Mouse (Mus musculus) CD4-positive helper T cell, adult 2 months (primary cell): ENCODE measurements around the gene Ascl5.

Experiments
- DNase-seq: peaks from one replicate; pipeline ENCODE4 v3.0.0-alpha.2; 2012; ENCODE audit warnings: low read depth, missing footprints, low spot score

Gene Ascl5

DNA sequence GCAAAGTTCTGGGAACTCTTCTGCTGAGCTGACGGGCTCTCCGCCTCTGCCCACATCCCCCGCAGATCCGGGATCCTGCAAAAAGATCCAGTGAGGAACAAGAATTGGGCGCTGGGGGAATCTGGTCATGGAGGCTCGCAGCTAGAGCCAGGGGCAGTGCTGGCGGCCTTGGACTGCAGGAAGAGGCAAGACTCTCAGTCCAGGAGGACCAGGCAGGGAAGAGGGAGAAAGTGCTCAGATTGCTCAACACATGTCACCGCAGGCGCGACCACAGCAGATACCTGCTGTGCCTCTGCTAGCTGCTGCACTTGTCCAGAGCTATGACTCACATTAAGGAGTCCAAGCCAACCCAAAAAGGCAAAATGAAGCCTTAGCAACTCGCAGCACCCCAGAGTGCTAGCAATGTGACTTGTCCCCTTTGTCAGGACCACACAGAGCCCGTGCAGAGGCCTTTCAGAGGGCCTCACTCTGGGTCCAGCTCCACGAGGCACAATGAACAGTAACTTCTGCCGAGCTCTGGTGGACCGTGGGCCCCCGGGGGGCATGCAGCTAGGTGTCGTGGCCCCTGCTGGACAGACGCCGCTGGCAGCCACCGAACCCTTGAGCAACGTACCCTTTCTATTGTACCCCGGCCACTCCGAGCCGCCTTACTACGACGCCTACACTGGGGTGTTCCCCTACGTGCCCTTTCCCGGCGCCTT is at the start of gene Ascl5:
Gene Ascl5 (plus strand): TSS at position 493 of the 701 bp plus-strand sequence.
- no peak for DNase-seq

DNA sequence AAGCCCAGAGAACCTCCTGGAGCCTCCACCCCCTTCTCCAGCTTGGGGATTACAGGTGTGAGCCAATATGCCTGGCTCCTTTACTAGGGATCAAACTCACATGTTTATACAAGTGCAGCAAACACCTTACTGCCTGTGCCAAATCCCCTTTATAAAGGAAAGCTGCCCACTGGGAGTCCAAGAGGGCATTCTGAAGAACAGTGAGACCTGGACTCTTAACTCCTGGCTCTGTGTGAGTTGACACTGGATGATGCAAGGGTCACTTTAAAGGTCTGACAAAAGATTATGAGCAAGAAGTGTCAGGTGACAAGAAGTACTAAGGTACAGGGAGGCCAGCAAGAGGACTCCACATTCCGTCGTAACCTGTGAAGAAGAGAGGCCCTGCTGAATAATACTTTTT is 49.2 kb upstream of the Ascl5 start:
- DNase-seq, result no peak

- no peak for DNase-seq
Observed at GRCm38 (mm10) chr1:136006292-136006748, 44.3 kb upstream of the Ascl5 start, which contains the start of gene Igfn1. Igfn1 (minus strand) TSS chr1:136006342.

GRCm38 (mm10) chr1:136007211-136008158 is 43.1 kb upstream of the Ascl5 start, which contains the start of gene Tmem9:
Tmem9 (plus strand) TSS chr1:136008150.
- DNase-seq, result no peak

- no peak for DNase-seq
Observed at GRCm38 (mm10) chr1:136008159-136008533, 42.5 kb upstream of the Ascl5 start.

DNA sequence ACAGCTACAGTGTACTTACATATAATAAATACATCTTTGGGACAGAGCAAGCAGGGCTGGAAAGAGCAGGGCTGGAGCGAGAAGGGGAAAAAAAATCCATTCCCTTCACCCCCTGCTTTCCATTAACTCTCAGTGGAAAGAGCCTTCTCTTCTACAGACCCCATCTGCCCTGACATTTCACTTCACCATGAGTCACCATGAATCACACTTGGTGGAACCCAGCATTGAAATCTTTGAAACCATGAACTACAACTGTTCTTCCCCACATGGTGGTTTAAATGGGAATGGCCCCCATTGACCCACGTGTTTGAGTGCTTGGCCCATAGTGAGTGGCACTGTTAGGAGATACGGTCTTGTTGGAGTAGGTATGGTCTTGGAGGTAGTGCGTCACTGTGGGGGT is 40.4 kb upstream of the Ascl5 start:
- no peak for DNase-seq

DNA sequence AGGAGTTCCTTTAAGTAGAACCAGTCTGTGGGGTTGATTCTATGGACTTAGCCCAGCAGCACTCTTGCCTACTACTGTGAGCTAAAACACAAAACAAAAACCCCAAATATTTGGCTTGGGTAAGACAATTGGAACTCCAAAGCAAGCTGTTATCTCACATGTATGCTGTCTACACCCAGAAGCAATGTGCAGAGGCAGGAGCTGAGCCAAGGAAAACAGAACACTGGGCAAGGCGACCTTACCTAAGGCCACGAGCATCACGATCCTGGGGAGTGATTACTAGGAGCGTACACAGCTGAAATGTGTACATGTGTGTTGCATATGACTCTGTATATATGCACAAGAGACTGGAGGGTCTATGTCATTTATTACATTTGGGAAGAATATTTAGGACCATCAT is 37.1 kb upstream of the Ascl5 start:
- DNase-seq, result no peak

- DNase-seq, result no peak
Observed at GRCm38 (mm10) chr1:136014796-136015502, 35.7 kb upstream of the Ascl5 start.

DNA sequence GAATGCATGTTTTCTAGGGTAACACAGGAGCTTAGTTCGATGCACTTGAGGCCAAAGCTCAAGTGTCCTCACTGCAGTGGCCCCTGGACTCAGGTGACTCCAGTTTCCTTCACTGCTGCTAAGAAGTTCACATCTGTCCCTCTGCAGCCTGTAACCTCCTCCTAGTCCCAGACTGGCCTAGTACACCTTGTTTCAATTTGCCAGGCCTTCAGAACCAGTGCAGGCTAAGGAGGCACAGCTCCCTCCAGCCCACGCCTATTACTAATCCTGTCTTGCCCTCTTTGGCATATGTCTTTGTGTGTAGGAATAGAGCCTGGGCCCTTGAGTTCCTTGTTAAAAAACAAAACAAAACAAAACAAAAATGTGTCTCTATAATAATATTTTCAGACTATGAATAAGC is 33.3 kb upstream of the Ascl5 start:
- no peak for DNase-seq

DNA sequence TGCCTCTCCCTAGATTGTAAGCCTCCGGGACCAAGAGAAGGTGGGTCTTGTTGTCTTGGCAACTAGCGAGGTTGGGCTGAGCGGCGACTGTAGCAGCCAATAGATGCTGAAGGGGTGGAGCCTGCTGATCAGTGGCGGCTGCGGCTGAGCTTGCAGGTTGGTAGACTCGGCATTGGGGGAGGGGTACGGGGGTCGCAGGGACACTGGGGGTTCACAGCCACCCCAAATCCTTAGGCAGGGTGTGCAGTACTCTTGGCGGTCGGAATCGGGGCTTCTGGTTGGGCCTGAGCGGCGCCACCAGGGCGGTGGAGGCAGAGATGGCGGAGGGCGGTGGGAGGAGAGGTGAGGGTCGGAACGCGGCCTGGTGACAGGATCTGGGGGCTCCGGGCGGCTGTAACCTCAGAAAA is 32.7 kb upstream of the Ascl5 start:
- peak; percentile 86 for DNase-seq

DNA sequence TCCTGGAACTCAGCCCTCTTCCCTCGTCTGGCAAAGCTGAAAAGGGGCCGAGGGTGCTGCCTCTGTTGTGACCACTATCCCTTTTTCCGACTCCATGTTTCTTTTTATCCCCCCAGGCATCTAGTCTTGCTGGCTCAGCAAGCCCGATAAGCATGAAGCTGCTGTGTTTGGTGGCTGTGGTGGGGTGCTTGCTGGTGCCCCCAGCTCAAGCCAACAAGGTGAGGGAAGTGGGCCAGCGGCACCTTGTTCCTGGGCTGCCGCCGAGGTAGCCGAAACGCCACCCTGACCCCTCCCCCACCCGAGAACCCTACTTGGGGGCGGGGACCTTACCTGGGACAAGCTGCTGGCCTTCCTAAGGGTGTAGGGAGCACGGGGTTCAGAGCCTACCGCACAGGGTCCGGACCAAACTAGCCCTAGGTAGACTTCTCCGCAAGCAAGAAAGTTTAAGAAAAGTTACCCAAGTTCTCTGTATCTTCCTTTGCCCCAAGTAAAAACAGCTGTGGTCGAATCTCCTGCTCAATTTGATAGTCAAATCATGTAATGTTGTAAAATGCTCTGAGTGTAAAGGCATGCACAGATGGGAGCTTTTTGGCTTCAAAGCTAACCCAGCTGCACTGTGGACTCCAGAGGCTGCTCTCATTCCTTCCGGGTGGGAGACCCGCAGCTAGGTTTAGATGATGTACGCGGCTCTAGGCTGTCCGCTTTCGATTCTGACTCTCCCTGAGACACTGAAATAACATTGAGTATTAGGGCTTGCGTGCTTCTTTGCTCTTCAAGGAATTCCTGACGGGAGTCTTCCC is 32.0 kb upstream of the Ascl5 start:
- peak; percentile 48 for DNase-seq

DNA sequence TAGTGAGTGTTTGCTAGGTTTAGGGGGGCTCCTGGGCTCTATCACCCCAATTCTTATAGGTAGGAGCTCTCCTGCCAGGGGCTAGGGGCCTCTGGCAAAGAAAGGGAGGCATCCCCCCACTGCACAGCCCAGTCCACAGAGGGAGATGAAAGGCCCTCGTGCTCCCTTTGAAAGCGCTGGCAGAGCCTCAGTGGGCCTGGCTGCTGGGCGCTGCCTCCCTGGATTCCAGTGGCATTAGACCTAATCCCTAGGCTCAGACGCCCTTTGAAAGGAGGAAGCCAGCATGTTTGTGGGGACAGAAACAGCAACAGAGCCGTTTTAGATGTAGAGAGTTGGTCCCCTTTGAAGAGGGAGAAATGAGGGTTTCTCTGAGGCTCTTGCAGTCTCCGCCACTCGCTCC is 20.4 kb upstream of the Ascl5 start:
- no peak for DNase-seq

DNA sequence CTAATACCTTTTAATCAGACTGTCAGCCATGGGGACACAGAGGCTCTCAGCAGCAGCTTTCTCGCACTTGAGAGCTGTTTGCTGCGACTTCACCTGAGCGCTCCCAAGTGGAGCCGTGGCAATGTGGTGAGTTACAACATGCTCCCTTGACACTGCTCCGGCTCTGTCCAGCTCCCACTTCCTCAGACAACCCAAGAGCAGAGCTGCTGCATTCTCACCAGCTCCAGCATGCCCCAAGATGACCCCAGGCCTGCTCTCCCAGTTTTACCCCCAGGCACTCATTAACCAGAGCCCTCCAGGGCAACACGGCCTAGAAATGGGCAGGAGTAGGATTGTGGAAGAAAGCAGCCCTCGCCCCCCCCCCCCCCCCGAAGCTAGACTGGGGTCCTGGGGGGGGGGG is 18.9 kb upstream of the Ascl5 start:
- DNase-seq, result no peak

DNA sequence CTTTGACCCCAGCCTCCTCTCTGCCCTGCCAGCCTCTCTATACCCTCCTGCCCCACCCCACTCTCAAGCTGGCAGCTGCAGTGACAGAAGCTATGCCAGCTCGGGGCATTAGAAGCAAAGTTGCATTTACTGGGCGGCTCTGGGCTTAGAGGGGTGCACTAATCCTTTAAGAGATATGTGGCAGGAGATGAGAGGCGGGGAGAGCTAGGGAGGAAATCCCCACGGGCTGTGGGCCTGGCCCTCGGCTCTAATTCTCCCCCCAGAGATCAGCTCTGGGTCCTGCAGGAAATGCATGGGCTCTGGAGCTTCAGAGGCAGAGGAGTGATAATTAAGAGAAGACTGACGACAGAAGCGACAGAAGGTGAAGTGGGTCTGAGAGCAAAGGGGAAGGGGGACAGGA is 17.6 kb upstream of the Ascl5 start:
- no peak for DNase-seq

GRCm38 (mm10) chr1:136038746-136039538 is 11.7 kb upstream of the Ascl5 start:
- no peak for DNase-seq

DNA sequence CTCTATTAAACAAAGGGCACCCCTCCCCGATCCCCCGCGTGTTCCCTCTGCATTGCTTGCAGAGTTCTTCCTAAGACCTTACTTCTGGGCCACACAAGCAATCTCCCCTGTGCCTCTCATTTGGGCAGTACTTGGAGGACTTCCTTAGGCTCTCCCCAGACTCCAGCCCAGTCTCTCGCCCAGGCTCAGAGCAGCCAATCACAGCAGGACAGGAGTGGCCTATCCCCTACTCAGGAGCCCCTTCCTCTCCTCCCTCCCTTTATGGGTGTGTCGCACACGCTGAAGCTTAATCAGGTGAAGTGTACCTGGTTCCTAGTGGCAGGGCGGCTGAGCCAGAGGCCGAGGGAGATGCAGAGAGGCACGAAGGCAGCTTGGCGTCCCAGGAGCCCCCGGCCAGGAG is 10.2 kb upstream of the Ascl5 start:
- no peak for DNase-seq

DNA sequence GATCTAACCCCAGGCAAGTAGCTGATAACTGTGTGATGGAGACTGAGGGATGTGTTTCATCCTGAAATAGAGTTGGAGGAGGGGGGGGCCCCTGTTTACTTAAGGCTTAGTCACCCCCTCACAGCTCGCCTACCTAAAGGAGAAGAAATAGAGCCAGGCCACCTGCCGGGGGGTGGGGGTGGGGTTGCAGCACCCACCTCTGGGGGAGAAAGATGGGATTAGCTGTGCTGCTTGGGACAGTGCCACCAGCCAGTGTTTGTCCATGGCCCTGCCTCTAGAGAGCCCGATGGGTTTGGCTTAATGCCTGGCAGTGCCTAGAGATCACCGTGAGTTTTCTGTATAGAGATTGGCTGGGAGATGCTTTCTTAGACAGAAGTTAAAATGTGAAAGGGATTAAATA is 9.7 kb upstream of the Ascl5 start:
- DNase-seq, result no peak

- peak; percentile 48 for DNase-seq
Observed at GRCm38 (mm10) chr1:136045774-136046173, 4.8 kb upstream of the Ascl5 start.

GRCm38 (mm10) chr1:136047432-136047831 is 3.2 kb upstream of the Ascl5 start:
- DNase-seq, result no peak

DNA sequence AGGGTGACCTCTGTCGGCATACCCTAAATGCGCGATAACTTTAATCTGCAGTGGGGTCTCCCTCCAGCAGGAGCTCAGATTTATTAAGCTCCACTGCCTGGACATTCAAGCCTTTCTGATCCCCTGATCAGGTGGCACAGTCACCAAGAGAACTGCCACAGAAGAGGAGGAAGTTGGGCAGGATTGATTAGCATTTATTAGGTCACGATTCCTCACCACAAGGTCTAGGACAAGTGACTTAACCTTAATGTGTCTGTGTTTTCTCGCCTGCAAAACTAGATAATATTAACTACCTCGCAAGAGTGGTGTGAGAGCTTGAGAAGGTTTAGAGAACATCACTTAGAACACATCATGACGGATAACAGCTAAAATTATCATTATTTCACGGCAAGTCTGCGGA is 2.7 kb upstream of the Ascl5 start:
- no peak for DNase-seq

- peak; percentile 39 for DNase-seq
Observed at GRCm38 (mm10) chr1:136051013-136051315, 360 bp downstream of the Ascl5 start.
